Mouse (Mus musculus) intestine, embryonic 14.5 days (tissue): ENCODE measurements at regions not wholly inside any gene's neighbourhood (a gene's known extent, or its start where the extent isn't known, plus 50 kb on each side); places are given as distances from the start of the nearest gene placed in this dataset.

ENCODE experiments used
- ATAC-seq: fragments of 200-750 bp; cut with Nextera tagmentation; replicated peaks from 2 replicates; pipeline ENCODE4 v1.8.0; 2017; ENCODE audit warnings: low read depth, moderate number of reproducible peaks, moderate TSS enrichment, moderate library complexity; ENCODE audit not compliant: low FRiP score, low TSS enrichment
- DNase-seq: peaks from one replicate; pipeline ENCODE4 v3.0.0-alpha.2; 2018; ENCODE audit warnings: low spot score
- H3K27ac ChIP-seq: fragments of 300-500 bp; sonication (generic); 2 replicates; pipeline ENCODE4 v1.5.1; 2014; ENCODE audit warnings: low read depth, mild to moderate bottlenecking, control low read depth
- H3K27me3 ChIP-seq: fragments of 300-500 bp; sonication (generic); replicated peaks from 2 replicates; pipeline ENCODE4 v1.6.1; 2014; ENCODE audit warnings: low read length, control low read depth; ENCODE audit not compliant: control insufficient read depth, insufficient read depth
- H3K36me3 ChIP-seq: fragments of 300-500 bp; sonication (generic); 2 replicates; pipeline ENCODE4 v1.6.1; 2014; ENCODE audit warnings: low read length, control low read depth; ENCODE audit not compliant: control insufficient read depth, insufficient read depth
- H3K4me1 ChIP-seq: fragments of 300-500 bp; sonication (generic); replicated peaks from 2 replicates; pipeline ENCODE4 v1.6.1; 2014; ENCODE audit warnings: low read length, control low read depth, mixed read lengths; ENCODE audit not compliant: control insufficient read depth, insufficient read depth
- H3K4me2 ChIP-seq: fragments of 300-500 bp; sonication (generic); 2 replicates; pipeline ENCODE4 v1.6.1; 2014; ENCODE audit warnings: low read length
- H3K4me3 ChIP-seq: fragments of 300-500 bp; sonication (generic); 2 replicates; pipeline ENCODE4 v1.5.1; 2014; ENCODE audit warnings: low read depth, low read length, control low read depth, mixed read lengths
- H3K9ac ChIP-seq: fragments of 300-500 bp; sonication (generic); 2 replicates; pipeline ENCODE4 v1.6.1; 2014; ENCODE audit warnings: mild to moderate bottlenecking, low read length
- H3K9me3 ChIP-seq: fragments of 300-500 bp; sonication (generic); 2 replicates; pipeline ENCODE4 v1.6.1; 2016; ENCODE audit warnings: low read length, control low read depth; ENCODE audit not compliant: control insufficient read depth
- WGBS: fragments of 180-500 bp; shearing (Covaris S2); extraction: QIAGEN DNeasy Blood & Tissue Kit; methylation state at CpG from one replicate; pipeline ENCODE4 v1.1.7; 2014; 5-methylcytosine and 5-hydroxymethylcytosine counted together

GRCm38 (mm10) chr17:83993028-83993427 lies 145.3 kb upstream of the Haao start:
- DNase-seq (no peak), ATAC-seq (no peak)
- no peak overlapping the region for H3K9ac ChIP-seq
- peaks cover 23% of the 10 kb centered on the region for H3K4me1 ChIP-seq
- no peaks in the 10 kb centered on the region for H3K27me3 ChIP-seq
- no peak overlapping the region for H3K27ac ChIP-seq
- no peak overlapping the region for H3K4me2 ChIP-seq
- H3K4me3 ChIP-seq = no peak overlapping the region
- H3K36me3 ChIP-seq = no peaks in the 10 kb centered on the region
- no peaks in the 10 kb centered on the region for H3K9me3 ChIP-seq
- 91% methylated on average over 2 of the region's 2 CpGs for WGBS

GRCm38 (mm10) chr17:83990421-83991365 lies 142.9 kb upstream of the Haao start:
- 45% methylated on average over 13 of the region's 13 CpGs for WGBS
- peak; percentile 66 for DNase-seq
- Histone ChIP-seq H3K27me3 (no peaks in the 10 kb centered on the region), H3K9me3 (no peaks in the 10 kb centered on the region), H3K4me3 (no peak overlapping the region), H3K27ac (peak overlapping the region; percentile 77), H3K36me3 (no peaks in the 10 kb centered on the region), H3K4me2 (no peak overlapping the region), H3K4me1 (peaks cover 34% of the 10 kb centered on the region), H3K9ac (no peak overlapping the region)
- ATAC-seq = peak; percentile 60

- WGBS = 48% methylated on average over 6 of the region's 6 CpGs
- Histone ChIP-seq H3K36me3 (no peaks in the 10 kb centered on the region), H3K9ac (no peak overlapping the region), H3K27ac (peak overlapping the region; percentile 77), H3K9me3 (no peaks in the 10 kb centered on the region), H3K27me3 (no peaks in the 10 kb centered on the region), H3K4me2 (no peak overlapping the region), H3K4me3 (no peak overlapping the region), H3K4me1 (peaks cover 42% of the 10 kb centered on the region)
- ATAC-seq (no peak), DNase-seq (no peak)
Observed at GRCm38 (mm10) chr17:83988897-83989296, 141.1 kb upstream of the Haao start.

- 90% methylated on average over 5 of the region's 5 CpGs for WGBS
- H3K27me3 ChIP-seq = no peaks in the 10 kb centered on the region
- H3K36me3 ChIP-seq = no peaks in the 10 kb centered on the region
- no peak overlapping the region for H3K9ac ChIP-seq
- no peaks in the 10 kb centered on the region for H3K9me3 ChIP-seq
- no peak overlapping the region for H3K27ac ChIP-seq
- DNase-seq (no peak), ATAC-seq (no peak)
- peaks cover 42% of the 10 kb centered on the region for H3K4me1 ChIP-seq
- H3K4me3 ChIP-seq = no peak overlapping the region
- H3K4me2 ChIP-seq = no peak overlapping the region
Observed at GRCm38 (mm10) chr17:83988165-83988564, 140.4 kb upstream of the Haao start.

- H3K27me3 ChIP-seq = no peaks in the 10 kb centered on the region
- no peaks in the 10 kb centered on the region for H3K36me3 ChIP-seq
- DNase-seq (no peak), ATAC-seq (no peak)
- WGBS = 85% methylated on average over 4 of the region's 4 CpGs
- H3K4me3 ChIP-seq = no peak overlapping the region
- H3K27ac ChIP-seq = no peak overlapping the region
- H3K4me2 ChIP-seq = no peak overlapping the region
- H3K4me1 ChIP-seq = peaks cover 47% of the 10 kb centered on the region
- no peaks in the 10 kb centered on the region for H3K9me3 ChIP-seq
- H3K9ac ChIP-seq = no peak overlapping the region
Observed at GRCm38 (mm10) chr17:83987683-83988082, 139.9 kb upstream of the Haao start.

- no peak overlapping the region for H3K9ac ChIP-seq
- no peaks in the 10 kb centered on the region for H3K9me3 ChIP-seq
- H3K4me2 ChIP-seq = no peak overlapping the region
- 43% methylated on average over 15 of the region's 15 CpGs for WGBS
- H3K4me3 ChIP-seq = no peak overlapping the region
- H3K27me3 ChIP-seq = no peaks in the 10 kb centered on the region
- no peaks in the 10 kb centered on the region for H3K36me3 ChIP-seq
- DNase-seq = no peak
- peaks cover 52% of the 10 kb centered on the region for H3K4me1 ChIP-seq
- H3K27ac ChIP-seq = peak overlapping the region; percentile 73
- ATAC-seq = no peak
Observed at GRCm38 (mm10) chr17:83985916-83986578, 138.3 kb upstream of the Haao start.

- ATAC-seq = no peak
- 28% methylated on average over 17 of the region's 17 CpGs for WGBS
- Histone ChIP-seq H3K36me3 (no peaks in the 10 kb centered on the region), H3K27ac (peak overlapping the region; percentile 73), H3K4me2 (no peak overlapping the region), H3K9ac (no peak overlapping the region), H3K4me3 (no peak overlapping the region), H3K27me3 (no peaks in the 10 kb centered on the region), H3K9me3 (no peaks in the 10 kb centered on the region), H3K4me1 (peaks cover 46% of the 10 kb centered on the region)
- no peak for DNase-seq
Observed at GRCm38 (mm10) chr17:83985333-83985790, 137.6 kb upstream of the Haao start.

- Histone ChIP-seq H3K4me3 (no peak overlapping the region), H3K4me1 (peaks cover 39% of the 10 kb centered on the region), H3K27me3 (no peaks in the 10 kb centered on the region), H3K4me2 (no peak overlapping the region), H3K27ac (peak overlapping the region; percentile 80; the same call in 1 of the 2 replicates), H3K9me3 (no peaks in the 10 kb centered on the region), H3K9ac (no peak overlapping the region), H3K36me3 (no peaks in the 10 kb centered on the region)
- 88% methylated on average over 9 of the region's 9 CpGs for WGBS
- ATAC-seq (no peak), DNase-seq (no peak)
Observed at GRCm38 (mm10) chr17:83983837-83984388, 136.2 kb upstream of the Haao start.
